In the genomic region with DNA sequence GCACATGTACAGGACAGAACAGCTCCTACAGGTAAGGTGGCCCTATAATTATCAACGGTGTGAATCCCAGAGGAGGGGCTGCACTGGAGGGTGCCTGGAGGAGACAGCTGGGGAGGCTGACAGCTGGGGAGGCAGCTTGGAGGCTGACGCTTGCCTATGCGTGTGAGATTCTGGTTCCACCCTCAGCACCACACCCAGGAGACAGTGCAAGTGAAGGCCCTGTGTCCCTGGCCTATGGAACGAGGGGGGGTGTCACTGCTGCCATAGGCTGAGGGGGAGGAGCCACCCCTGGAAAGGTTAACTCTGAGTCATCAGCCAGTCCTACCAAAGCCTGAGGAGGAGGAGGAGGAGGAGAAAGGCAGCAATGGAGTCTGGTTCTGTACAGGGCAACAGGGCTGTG, we compare ENCODE assay signal across 13 mouse cellular contexts. TPM values are rescaled to one million over a fixed set of nuclear protein-coding genes. Genes with fewer than 3 reads are reported as not detected.
DNase-seq lines count a peak whose midpoint lies in the region; ATAC-seq and TF ChIP-seq lines count a peak whose summit lies in the region.
"Had no signal": no experiment of that assay in that cellular context is flagged by ENCODE, and none has a peak within 500 bp of the region (broad histone marks: within the 10 kb centered on the region; RNA-seq: fewer than 3 reads in every experiment).

No protein-coding gene starts in this region.

- H3K27ac ChIP-seq in heart, embryonic 15.5 days, result peak overlapping the region; percentile 34; the same call in 1 of the 2 replicates
- no peak overlapping the region for H3K27ac ChIP-seq in stomach, postnatal 0 days (replicated peaks)
- H3K27ac ChIP-seq: hindbrain, embryonic 15.5 days; liver, embryonic 15.5 days; midbrain, embryonic 12.5 days; neural tube, embryonic 13.5 days had no signal

- no peak for ATAC-seq in heart, embryonic 15.5 days (replicated peaks; ENCODE audit: insufficient number of reproducible peaks, insufficient read depth, low FRiP score, low read depth)
- peak; percentile 32 for ATAC-seq in stomach, postnatal 0 days (ENCODE audit: low FRiP score, low TSS enrichment)
- no peak for ATAC-seq in inflammation-experienced regulatory T-cells, adult 6 months
- ATAC-seq: forebrain, embryonic 14.5 days had no signal

- no peaks in the 10 kb centered on the region for H3K27me3 ChIP-seq in heart, embryonic 15.5 days
- no peaks in the 10 kb centered on the region for H3K27me3 ChIP-seq in stomach, postnatal 0 days (ENCODE audit: control insufficient read depth, insufficient read depth, low read length)
- H3K27me3 ChIP-seq: hindbrain, embryonic 15.5 days; liver, embryonic 15.5 days; midbrain, embryonic 12.5 days; neural tube, embryonic 13.5 days had no signal

- H3K9ac ChIP-seq in heart, embryonic 15.5 days, result no peak overlapping the region
- no peak overlapping the region for H3K9ac ChIP-seq in stomach, postnatal 0 days (ENCODE audit: low read length)
- H3K9ac ChIP-seq: hindbrain, embryonic 15.5 days; liver, embryonic 15.5 days; midbrain, embryonic 12.5 days; neural tube, embryonic 13.5 days had no signal

- H3K4me3 ChIP-seq in heart, embryonic 15.5 days, result no peak overlapping the region
- no peak overlapping the region for H3K4me3 ChIP-seq in stomach, postnatal 0 days (ENCODE audit: low read depth, low read length)
- H3K4me3 ChIP-seq: hindbrain, embryonic 15.5 days; liver, embryonic 15.5 days; midbrain, embryonic 12.5 days; neural tube, embryonic 13.5 days had no signal

- 63% methylated on average over 4 of the region's 4 CpGs for WGBS in heart, embryonic 15.5 days
- WGBS in stomach, postnatal 0 days, result 64% methylated on average over 4 of the region's 4 CpGs

- H3K4me1 ChIP-seq in heart, embryonic 15.5 days (replicated peaks), result peaks cover 29% of the 10 kb centered on the region
- no peaks in the 10 kb centered on the region for H3K4me1 ChIP-seq in stomach, postnatal 0 days (replicated peaks; ENCODE audit: control insufficient read depth, insufficient read depth)
- H3K4me1 ChIP-seq: liver, embryonic 15.5 days had no signal

- TF ChIP-seq CTCF in stomach, postnatal 0 days (IDR thresholded peaks at IDR 0.05; ENCODE audit: low read depth), result no peak

- H3K9me3 ChIP-seq in heart, embryonic 15.5 days (replicated peaks), result no peaks in the 10 kb centered on the region
- H3K9me3 ChIP-seq in stomach, postnatal 0 days (ENCODE audit: control insufficient read depth, low read length), result no peaks in the 10 kb centered on the region
- H3K9me3 ChIP-seq: hindbrain, embryonic 15.5 days; liver, embryonic 15.5 days; midbrain, embryonic 12.5 days; neural tube, embryonic 13.5 days had no signal

- peaks cover 5% of the 10 kb centered on the region; the same call in 1 of the 2 replicates for H3K36me3 ChIP-seq in heart, embryonic 15.5 days
- peaks cover 9% of the 10 kb centered on the region for H3K36me3 ChIP-seq in stomach, postnatal 0 days (ENCODE audit: control insufficient read depth, insufficient read depth, low read length)

- intact Hi-C loops in left cerebral cortex, postnatal 4 days (cut with DNase I), result loop anchor here (10.0 kb wide), 1 partner anchor 563 kb away; no protein-coding TSS in a partner anchor

- no peak for TF ChIP-seq EP300 in stomach, postnatal 0 days (optimal IDR thresholded peaks at IDR 0.05)

- H3K4me2 ChIP-seq in heart, embryonic 15.5 days, result no peak overlapping the region
- no peak overlapping the region for H3K4me2 ChIP-seq in stomach, postnatal 0 days (replicated peaks; ENCODE audit: low read depth)
- H3K4me2 ChIP-seq: hindbrain, embryonic 15.5 days; liver, embryonic 15.5 days; midbrain, embryonic 12.5 days; neural tube, embryonic 13.5 days had no signal

- DNase-seq in heart, adult 11 months, result no peak
- peak; percentile 49 for DNase-seq in right cerebral cortex, adult 18-20 months
- DNase-seq in right cerebral cortex, adult 2 months (ENCODE audit: low spot score in 2 of 2), result no peak
- peak; percentile 64 for DNase-seq in adrenal gland, postnatal 14 days
- peak; percentile 53 for DNase-seq in stomach, postnatal 0 days (ENCODE audit: low spot score)
- no peak for DNase-seq in left cerebral cortex, postnatal 4 days

RNA-seq across cellular contexts. Expression of a gene that starts 40.0 kb away (rescaled TPM):
- 10.1 and 11.0 TPM in 2 replicates for polyA plus RNA-seq in heart, embryonic 15.5 days (2015; fragmentation: Nextera tagmentation; extraction: Ambion mirVana)
- 78.8 and 80.8 TPM in 2 replicates for total RNA-seq in adrenal gland, postnatal 14 days (2021)
- polyA plus RNA-seq in stomach, postnatal 0 days (2015; fragmentation: Nextera tagmentation; extraction: Ambion mirVana), result 112 and 116 TPM in 2 replicates
- 1 to 10 TPM; 3.2 to 6.1 (median 5.5) TPM for polyA plus RNA-seq in inflammation-experienced regulatory T-cells, adult 6 months (2017; shearing (Covaris generic))
- total RNA-seq in left cerebral cortex, postnatal 4 days (2021), result 1 to 10 TPM; 3.7 to 5.4 TPM

Comparison
In these comparisons a context has a peak if more than half of its experiments do, and no peak if none do; other contexts are left out.
1. DNase-seq: peak in right cerebral cortex, adult 18-20 months (single experiment), adrenal gland, postnatal 14 days (single experiment) and stomach, postnatal 0 days (single experiment); none in heart, adult 11 months (single experiment), right cerebral cortex, adult 2 months (0 of 2) and left cerebral cortex, postnatal 4 days (single experiment).